Mouse (Mus musculus) testis, adult 2 months (tissue): Measurements from ENCODE around the gene Traf5.

Experiments used
- CTCF ChIP-seq: fragments of 200-500 bp; IDR thresholded peaks from 2 replicates; pipeline ENCODE4 v1.5.1; 2012; ENCODE audit warnings: low read depth, mild to moderate bottlenecking, inconsistent platforms, low read length, moderate library complexity; ENCODE audit not compliant: control insufficient read depth, insufficient read depth, insufficient replicate concordance
- POLR2A ChIP-seq: fragments of 200-500 bp; IDR thresholded peaks from 2 replicates; pipeline ENCODE4 v1.6.1; 2012; ENCODE audit warnings: low read depth, mild to moderate bottlenecking, inconsistent platforms, low read length, moderate library complexity; ENCODE audit not compliant: control insufficient read depth

DNA sequence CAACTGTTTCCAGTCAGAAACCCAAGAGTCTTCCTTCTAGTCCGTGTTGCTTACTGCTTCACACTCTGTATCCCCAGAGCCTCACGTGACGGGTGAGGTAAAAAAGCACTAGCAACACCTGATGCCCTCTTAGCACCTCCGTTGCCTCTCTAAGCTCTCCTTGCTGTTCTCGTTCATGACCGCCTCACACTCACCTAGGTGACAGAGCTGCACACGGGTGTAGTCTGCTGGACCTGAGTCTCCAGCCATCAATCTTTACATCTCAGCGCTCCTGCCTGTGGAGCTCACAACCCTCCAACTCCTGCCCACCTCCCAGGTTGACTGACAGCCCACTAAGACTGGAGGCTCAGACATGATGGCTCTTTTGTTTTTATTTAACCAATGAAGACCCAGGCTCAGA, 144.6 kb downstream of the Traf5 start:
- TF ChIP-seq CTCF (no peak), POLR2A (no peak)
